Mouse (Mus musculus) testis, adult 2 months (tissue): ENCODE measurements around the gene Ubxn2a.

Experiments used
- CTCF ChIP-seq: fragments of 200-500 bp; IDR thresholded peaks from 2 replicates; pipeline ENCODE4 v1.5.1; 2012; ENCODE audit warnings: low read depth, mild to moderate bottlenecking, inconsistent platforms, low read length, moderate library complexity; ENCODE audit not compliant: control insufficient read depth, insufficient read depth, insufficient replicate concordance
- POLR2A ChIP-seq: fragments of 200-500 bp; IDR thresholded peaks from 2 replicates; pipeline ENCODE4 v1.6.1; 2012; ENCODE audit warnings: low read depth, mild to moderate bottlenecking, inconsistent platforms, low read length, moderate library complexity; ENCODE audit not compliant: control insufficient read depth

DNA sequence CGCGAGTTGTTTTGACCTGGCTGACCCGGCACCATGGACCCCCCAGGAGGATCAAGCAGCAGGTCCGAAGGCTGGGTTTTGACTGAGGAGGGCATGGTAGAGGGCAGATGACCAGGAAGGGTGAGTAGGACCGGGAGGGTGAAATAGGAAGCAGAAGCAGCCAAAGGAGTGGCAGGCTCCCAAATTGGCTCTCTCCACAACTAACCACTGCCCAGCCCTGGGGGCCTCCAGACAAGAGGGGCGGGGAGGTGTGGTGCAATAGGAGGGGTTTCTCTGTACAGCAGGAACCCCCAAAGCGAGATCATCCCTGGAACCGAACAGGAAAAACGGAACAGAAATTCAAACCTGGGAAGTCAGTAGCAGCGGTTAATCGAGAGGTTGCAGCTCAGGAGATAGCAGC lies 66.8 kb downstream of the Ubxn2a start:
- no peak for TF ChIP-seq CTCF
- no peak for TF ChIP-seq POLR2A
